Mouse (Mus musculus): ENCODE data around the gene Krt78. TPM values are rescaled to one million over a fixed set of nuclear protein-coding genes. Genes with fewer than 3 reads are reported as not detected.
A peak's percentile ranks its signal among the peaks of the same experiment; 100 is the strongest.
"Not testable (repeated sequence)": the region's sequence is repeated elsewhere in the genome, so short reads cannot be mapped to it uniquely, and the experiment has no call there.

Gene Krt78
- polyA plus RNA-seq (2014; fragmentation: Nextera tagmentation; extraction: Ambion mirVana), result not detected in 2 replicates

DNA sequence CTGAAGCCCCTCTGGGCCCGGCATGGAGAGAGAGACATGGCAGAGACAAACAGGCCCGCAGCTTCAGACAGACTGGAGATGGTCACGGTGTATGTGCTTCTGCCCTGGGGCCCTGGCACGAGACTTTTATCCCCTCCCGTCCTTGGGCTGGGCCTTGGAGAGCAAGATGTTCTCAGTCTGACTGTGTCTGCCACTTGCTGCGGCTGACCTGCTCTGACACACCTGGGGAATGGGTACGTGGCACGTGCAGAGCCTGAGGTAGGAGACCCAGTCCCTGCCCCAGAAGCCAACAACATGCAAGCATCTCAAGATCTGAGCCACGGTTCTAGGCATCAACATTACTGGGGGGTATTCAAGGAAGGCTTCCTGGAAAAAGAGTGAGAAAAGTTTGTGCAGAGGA is at the start of gene Krt78:
TSS of gene Krt78 (minus strand) at position 101 of the 400 bp plus-strand sequence.
- Histone ChIP-seq H3K27ac (ENCODE audit: low read depth, low read length) (no peak within 1 kb of the TSS), H3K4me1 (ENCODE audit: control insufficient read depth, insufficient read depth, low read length) (no peaks in the 10 kb centered on the region), H3K4me2 (no peak within 1 kb of the TSS), H3K9me3 (replicated peaks; ENCODE audit: control insufficient read depth, low read length) (no peaks in the 10 kb centered on the region), H3K4me3 (ENCODE audit: low read depth, low read length) (no peak within 1 kb of the TSS), H3K27me3 (ENCODE audit: control insufficient read depth, insufficient read depth, low read length) (peaks cover 3% of the 10 kb centered on the region), H3K36me3 (ENCODE audit: control insufficient read depth, insufficient read depth, low read length) (no peaks in the 10 kb centered on the region), H3K9ac (ENCODE audit: low read depth, low read length) (no peak within 1 kb of the TSS)
- WGBS (ENCODE audit: insufficient replicate concordance), result 76% methylated on average over 9 of the region's 9 CpGs
- ATAC-seq (replicated peaks; ENCODE audit: insufficient number of reproducible peaks, low FRiP score, low TSS enrichment), result no peak

DNA sequence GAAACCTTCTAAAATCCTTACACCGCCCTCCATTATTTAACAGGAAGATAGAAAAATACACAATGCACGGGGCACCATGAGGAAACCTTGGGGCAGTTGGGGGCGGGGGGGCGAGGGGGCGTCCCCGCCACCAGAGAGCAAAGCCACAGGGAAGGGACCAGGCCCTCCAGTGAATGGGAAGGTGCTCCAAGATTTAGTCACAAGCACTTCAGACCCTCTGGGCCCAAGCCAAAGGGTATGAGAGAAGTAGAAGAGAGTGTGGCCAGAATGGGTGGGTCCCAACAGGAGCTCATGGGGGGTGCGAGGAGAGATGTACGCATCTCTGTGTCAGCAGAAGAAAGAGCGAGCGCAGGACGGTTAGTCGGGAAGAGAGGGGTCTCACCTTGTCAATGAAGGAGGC is 49.4 kb upstream of the Krt78 start:
- peaks cover 28% of the 10 kb centered on the region for H3K27me3 ChIP-seq (ENCODE audit: control insufficient read depth, insufficient read depth, low read length)
- no peaks in the 10 kb centered on the region for H3K9me3 ChIP-seq (replicated peaks; ENCODE audit: control insufficient read depth, low read length)
- no peak overlapping the region for H3K27ac ChIP-seq (ENCODE audit: low read depth, low read length)
- peak overlapping the region; percentile 48 for H3K4me3 ChIP-seq (ENCODE audit: low read depth, low read length)
- peaks cover 6% of the 10 kb centered on the region for H3K4me1 ChIP-seq (ENCODE audit: control insufficient read depth, insufficient read depth, low read length)
- WGBS (ENCODE audit: insufficient replicate concordance), result 16% methylated on average over 12 of the region's 12 CpGs
- H3K9ac ChIP-seq (ENCODE audit: low read depth, low read length), result peak overlapping the region; percentile 72
- peak overlapping the region; percentile 76 for H3K4me2 ChIP-seq
- ATAC-seq (replicated peaks; ENCODE audit: insufficient number of reproducible peaks, low FRiP score, low TSS enrichment), result no peak
- H3K36me3 ChIP-seq (ENCODE audit: control insufficient read depth, insufficient read depth, low read length), result no peaks in the 10 kb centered on the region

DNA sequence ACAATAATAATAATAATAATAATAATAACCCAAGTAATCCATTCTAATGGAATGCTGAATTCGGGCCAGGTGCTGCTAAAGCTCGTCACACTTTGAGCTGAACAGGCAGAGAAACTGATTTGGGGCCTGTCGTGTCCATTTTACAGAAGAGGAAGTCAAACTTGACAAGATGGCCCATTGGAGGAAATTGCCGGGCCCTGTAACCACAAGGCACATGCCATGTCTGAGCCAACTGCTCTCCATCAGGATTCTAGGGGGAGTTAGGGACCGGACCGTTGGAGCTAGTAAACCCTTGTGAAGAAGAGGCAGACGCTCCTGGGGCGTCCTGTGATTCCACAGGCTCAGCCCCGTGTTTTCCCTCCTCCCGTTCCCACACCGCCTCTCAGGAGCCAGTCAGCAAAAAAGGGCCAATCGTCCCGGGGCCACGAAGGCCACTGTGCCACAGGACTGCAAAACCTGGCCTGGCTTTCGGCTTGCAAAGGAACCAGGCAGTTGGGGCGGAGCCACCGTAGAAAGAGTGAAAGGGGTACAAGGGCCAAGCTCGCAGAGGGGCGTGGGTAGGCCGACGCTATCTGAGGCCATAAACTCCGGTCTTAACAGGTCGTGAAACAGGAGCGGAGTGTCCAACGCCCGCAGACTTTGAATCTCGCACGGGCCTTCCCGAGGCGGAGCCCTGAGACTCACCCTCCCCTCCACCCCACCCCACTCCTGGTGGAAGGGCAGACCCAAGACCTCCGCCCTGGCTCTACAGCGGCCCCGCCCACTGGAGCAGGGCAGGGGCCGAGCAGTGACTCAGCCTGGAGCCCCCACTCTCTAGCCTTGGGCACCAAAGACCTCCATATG is 48.8 kb upstream of the Krt78 start:
- Histone ChIP-seq H3K9me3 (replicated peaks; ENCODE audit: control insufficient read depth, low read length) (no peaks in the 10 kb centered on the region), H3K27me3 (ENCODE audit: control insufficient read depth, insufficient read depth, low read length) (peaks cover 28% of the 10 kb centered on the region), H3K27ac (ENCODE audit: low read depth, low read length) (no peak overlapping the region), H3K36me3 (ENCODE audit: control insufficient read depth, insufficient read depth, low read length) (no peaks in the 10 kb centered on the region), H3K4me2 (peak overlapping the region; percentile 76), H3K4me1 (ENCODE audit: control insufficient read depth, insufficient read depth, low read length) (peaks cover 6% of the 10 kb centered on the region), H3K4me3 (ENCODE audit: low read depth, low read length) (peak overlapping the region; percentile 48), H3K9ac (ENCODE audit: low read depth, low read length) (peak overlapping the region; percentile 72)
- ATAC-seq (replicated peaks; ENCODE audit: insufficient number of reproducible peaks, low FRiP score, low TSS enrichment), result peak; percentile 71; the same call in 1 of the 2 replicates
- 3% methylated on average over 34 of the region's 34 CpGs for WGBS (ENCODE audit: insufficient replicate concordance)

DNA sequence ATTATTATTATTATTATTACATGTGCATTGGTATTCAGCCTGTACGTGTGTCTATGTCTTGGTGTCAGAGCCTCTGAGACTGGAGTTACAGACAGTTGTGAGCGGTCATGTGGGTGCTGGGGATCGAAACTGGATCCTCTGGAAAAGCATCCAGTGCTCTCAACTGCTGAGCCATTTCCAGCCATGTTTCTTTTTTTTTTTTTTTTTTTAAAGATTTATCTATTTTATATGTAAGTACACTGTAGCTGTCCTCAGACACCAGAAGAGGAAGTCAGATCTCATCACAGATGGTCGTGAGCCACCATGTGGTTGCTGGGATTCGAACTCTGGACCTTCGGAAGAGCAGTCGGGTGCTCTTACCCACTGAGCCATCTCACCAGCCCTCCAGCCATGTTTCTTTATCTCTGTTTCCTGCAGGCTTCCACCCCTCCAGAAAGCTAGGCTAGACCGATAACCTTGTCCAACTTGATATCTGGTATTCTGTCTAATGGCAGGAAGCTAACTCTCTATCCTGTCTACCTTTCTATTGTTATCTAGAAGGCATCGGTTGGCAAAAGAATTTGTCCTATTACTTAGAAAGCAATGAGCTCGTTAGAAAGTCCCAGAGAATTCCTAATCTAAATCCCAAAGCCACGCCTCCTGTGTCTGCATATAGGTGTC is 45.7 kb upstream of the Krt78 start:
- Histone ChIP-seq H3K27ac (ENCODE audit: low read depth, low read length) (no peak overlapping the region), H3K9me3 (replicated peaks; ENCODE audit: control insufficient read depth, low read length) (no peaks in the 10 kb centered on the region), H3K4me1 (ENCODE audit: control insufficient read depth, insufficient read depth, low read length) (peaks cover 6% of the 10 kb centered on the region), H3K36me3 (ENCODE audit: control insufficient read depth, insufficient read depth, low read length) (no peaks in the 10 kb centered on the region), H3K4me3 (ENCODE audit: low read depth, low read length) (no peak overlapping the region), H3K4me2 (no peak overlapping the region), H3K9ac (ENCODE audit: low read depth, low read length) (no peak overlapping the region), H3K27me3 (ENCODE audit: control insufficient read depth, insufficient read depth, low read length) (peaks cover 17% of the 10 kb centered on the region)
- ATAC-seq (replicated peaks; ENCODE audit: insufficient number of reproducible peaks, low FRiP score, low TSS enrichment), result no peak
- WGBS (ENCODE audit: insufficient replicate concordance), result 78% methylated on average over 11 of the region's 11 CpGs

DNA sequence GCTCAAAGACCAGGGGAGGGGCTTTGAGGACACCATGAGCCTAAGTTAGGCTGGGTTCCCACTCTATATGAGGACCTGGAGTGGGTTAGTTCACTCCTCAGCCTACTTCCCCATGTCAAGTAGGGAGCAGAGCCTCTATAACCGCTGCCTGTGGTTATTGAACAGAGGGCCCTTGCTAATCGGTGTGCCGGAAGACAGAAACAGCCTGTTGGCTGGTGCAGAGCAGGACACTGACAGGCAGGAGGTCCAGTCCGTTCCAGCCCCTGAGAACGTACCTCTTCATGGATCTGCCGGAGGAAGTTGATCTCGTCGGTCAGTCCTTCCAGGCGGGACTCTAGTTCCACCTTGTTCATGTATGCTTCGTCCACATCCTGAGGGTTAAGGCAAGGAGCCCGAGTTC is 45.1 kb upstream of the Krt78 start:
- Histone ChIP-seq H3K27me3 (ENCODE audit: control insufficient read depth, insufficient read depth, low read length) (peaks cover 14% of the 10 kb centered on the region), H3K4me2 (no peak overlapping the region), H3K36me3 (ENCODE audit: control insufficient read depth, insufficient read depth, low read length) (no peaks in the 10 kb centered on the region), H3K4me3 (ENCODE audit: low read depth, low read length) (no peak overlapping the region), H3K27ac (ENCODE audit: low read depth, low read length) (no peak overlapping the region), H3K9ac (ENCODE audit: low read depth, low read length) (no peak overlapping the region), H3K9me3 (replicated peaks; ENCODE audit: control insufficient read depth, low read length) (no peaks in the 10 kb centered on the region), H3K4me1 (ENCODE audit: control insufficient read depth, insufficient read depth, low read length) (peaks cover 6% of the 10 kb centered on the region)
- no peak for ATAC-seq (replicated peaks; ENCODE audit: insufficient number of reproducible peaks, low FRiP score, low TSS enrichment)
- 83% methylated on average over 11 of the region's 11 CpGs for WGBS (ENCODE audit: insufficient replicate concordance)

DNA sequence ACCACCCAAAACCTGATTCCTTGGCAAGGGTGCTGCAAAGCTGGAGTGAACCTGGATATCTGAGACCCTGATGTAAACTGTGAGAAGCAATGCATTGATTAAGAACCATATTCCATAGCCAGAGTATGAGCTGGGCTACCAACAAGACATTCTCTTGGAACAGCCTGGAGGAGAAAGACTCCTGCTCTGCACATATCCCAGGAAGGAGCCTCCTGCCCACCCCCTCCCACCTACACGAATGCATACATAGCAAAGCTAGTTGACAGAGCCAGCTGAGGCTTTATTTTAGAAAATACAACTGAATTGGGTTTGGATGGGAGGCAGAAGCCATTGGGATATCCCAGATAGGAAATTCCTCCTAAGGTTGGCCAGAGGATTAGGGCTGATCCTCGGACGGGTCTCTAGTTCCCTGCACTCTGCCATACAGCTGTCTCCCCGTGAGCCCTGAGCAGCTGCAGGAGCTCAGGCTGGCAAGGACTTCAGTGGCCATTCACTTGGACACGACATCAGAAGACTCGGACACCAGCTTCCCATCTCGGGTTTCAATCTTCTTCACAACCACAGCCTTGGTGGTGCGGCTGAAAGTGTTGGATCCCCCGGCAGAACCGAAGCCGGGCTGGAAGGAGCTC is 42.5 kb upstream of the Krt78 start:
- not testable (repeated sequence) for H3K9me3 ChIP-seq (replicated peaks; ENCODE audit: control insufficient read depth, low read length); H3K4me1 ChIP-seq (ENCODE audit: control insufficient read depth, insufficient read depth, low read length); H3K36me3 ChIP-seq (ENCODE audit: control insufficient read depth, insufficient read depth, low read length); H3K27me3 ChIP-seq (ENCODE audit: control insufficient read depth, insufficient read depth, low read length); ATAC-seq (replicated peaks; ENCODE audit: insufficient number of reproducible peaks, low FRiP score, low TSS enrichment); H3K9ac ChIP-seq (ENCODE audit: low read depth, low read length); H3K4me3 ChIP-seq (ENCODE audit: low read depth, low read length); H3K4me2 ChIP-seq; H3K27ac ChIP-seq (ENCODE audit: low read depth, low read length)
- 78% methylated on average over 11 of the region's 11 CpGs for WGBS (ENCODE audit: insufficient replicate concordance)

DNA sequence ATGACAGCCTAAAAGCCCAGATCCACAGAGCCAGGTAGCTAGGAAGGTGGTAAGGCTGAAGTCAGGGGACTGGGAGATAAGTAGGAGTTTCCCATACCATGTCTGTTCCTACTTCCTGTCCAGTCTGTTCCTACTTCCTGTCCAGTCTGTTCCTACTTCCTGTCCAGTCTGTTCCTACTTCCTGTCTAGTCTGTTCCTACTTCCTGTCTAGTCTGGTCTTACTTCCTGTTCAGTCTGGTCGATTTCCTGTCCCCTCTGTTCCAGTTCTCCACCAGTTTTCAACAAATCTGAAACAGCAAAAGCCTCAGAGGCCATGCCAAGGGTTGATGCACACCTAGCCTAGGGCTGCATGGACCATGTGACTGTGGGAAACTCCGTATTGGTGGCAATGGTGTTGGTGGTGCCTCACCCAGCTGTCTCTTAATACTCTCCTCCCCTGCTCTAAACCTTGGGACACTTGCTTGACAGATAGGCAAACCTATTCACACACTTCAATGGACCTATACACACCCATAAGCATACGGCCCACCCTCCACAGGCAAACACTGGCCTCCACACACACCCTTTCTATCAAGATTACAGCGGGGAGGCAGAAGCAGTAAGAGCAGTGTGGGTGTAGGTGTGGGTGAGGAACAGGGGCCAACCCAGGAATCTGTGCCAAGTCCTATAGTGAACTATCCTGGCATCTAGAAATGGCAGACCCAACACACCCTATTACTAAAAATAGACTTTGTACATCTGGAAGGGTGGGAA is 41.6 kb upstream of the Krt78 start:
- no peak for ATAC-seq (replicated peaks; ENCODE audit: insufficient number of reproducible peaks, low FRiP score, low TSS enrichment)
- H3K9ac ChIP-seq (ENCODE audit: low read depth, low read length), result no peak overlapping the region
- WGBS (ENCODE audit: insufficient replicate concordance), result 87% methylated on average over 4 of the region's 4 CpGs
- H3K4me2 ChIP-seq, result no peak overlapping the region
- no peaks in the 10 kb centered on the region for H3K27me3 ChIP-seq (ENCODE audit: control insufficient read depth, insufficient read depth, low read length)
- no peak overlapping the region for H3K27ac ChIP-seq (ENCODE audit: low read depth, low read length)
- H3K36me3 ChIP-seq (ENCODE audit: control insufficient read depth, insufficient read depth, low read length), result no peaks in the 10 kb centered on the region
- H3K4me1 ChIP-seq (ENCODE audit: control insufficient read depth, insufficient read depth, low read length), result no peaks in the 10 kb centered on the region
- H3K9me3 ChIP-seq (replicated peaks; ENCODE audit: control insufficient read depth, low read length), result no peaks in the 10 kb centered on the region
- no peak overlapping the region for H3K4me3 ChIP-seq (ENCODE audit: low read depth, low read length)

DNA sequence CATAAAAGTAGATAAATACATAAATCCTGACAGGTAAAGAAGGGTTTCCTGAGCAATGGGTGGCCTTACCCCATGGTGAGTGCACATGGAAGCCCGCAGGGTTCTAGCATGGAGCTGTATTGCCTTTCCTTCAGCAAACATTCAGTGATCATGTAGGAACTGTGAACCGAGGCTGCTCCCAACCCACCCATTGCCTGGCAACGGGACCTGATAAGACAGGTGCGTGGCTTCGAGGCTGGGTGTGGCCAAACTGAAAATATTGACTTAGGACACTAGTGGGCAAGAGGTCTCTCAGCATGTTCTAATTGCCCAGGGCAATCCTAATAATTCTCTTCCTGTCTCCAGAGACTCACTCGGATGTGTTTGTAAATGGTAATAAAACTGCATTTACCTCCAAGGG is 40.3 kb upstream of the Krt78 start:
- Histone ChIP-seq H3K27me3 (ENCODE audit: control insufficient read depth, insufficient read depth, low read length) (no peaks in the 10 kb centered on the region), H3K9ac (ENCODE audit: low read depth, low read length) (no peak overlapping the region), H3K27ac (ENCODE audit: low read depth, low read length) (no peak overlapping the region), H3K36me3 (ENCODE audit: control insufficient read depth, insufficient read depth, low read length) (no peaks in the 10 kb centered on the region), H3K4me1 (ENCODE audit: control insufficient read depth, insufficient read depth, low read length) (no peaks in the 10 kb centered on the region), H3K4me3 (ENCODE audit: low read depth, low read length) (no peak overlapping the region), H3K4me2 (no peak overlapping the region), H3K9me3 (replicated peaks; ENCODE audit: control insufficient read depth, low read length) (no peaks in the 10 kb centered on the region)
- ATAC-seq (replicated peaks; ENCODE audit: insufficient number of reproducible peaks, low FRiP score, low TSS enrichment), result no peak
- 85% methylated on average over 6 of the region's 6 CpGs for WGBS (ENCODE audit: insufficient replicate concordance)
